Mouse (Mus musculus) left cerebral cortex, postnatal 25 days (tissue): ENCODE data around the gene Atp13a5. TPM values are rescaled to one million over a fixed set of nuclear protein-coding genes. Genes with fewer than 3 reads are reported as not detected.

ENCODE experiments used
- DNase-seq, 2 experiments: peaks; one replicate each; pipeline ENCODE4 v3.0.0; 2022; ENCODE audit warnings: low spot score in 2 of 2, mixed read lengths in 1 of 2
- intact Hi-C: fragments of 180-260 bp; cut with DNase I; formaldehyde crosslinking; loops from one replicate; pipeline ENCODE4 v1.15.1; 2025
- total RNA-seq, 2 experiments: library from RNA; stranded (reverse); gene quantifications; 2 replicates each; pipeline ENCODE4 v1.2.3; 2021

Gene Atp13a5
- total RNA-seq, 2 experiments from 2014 or later, result 11.6 to 11.7 TPM

DNA sequence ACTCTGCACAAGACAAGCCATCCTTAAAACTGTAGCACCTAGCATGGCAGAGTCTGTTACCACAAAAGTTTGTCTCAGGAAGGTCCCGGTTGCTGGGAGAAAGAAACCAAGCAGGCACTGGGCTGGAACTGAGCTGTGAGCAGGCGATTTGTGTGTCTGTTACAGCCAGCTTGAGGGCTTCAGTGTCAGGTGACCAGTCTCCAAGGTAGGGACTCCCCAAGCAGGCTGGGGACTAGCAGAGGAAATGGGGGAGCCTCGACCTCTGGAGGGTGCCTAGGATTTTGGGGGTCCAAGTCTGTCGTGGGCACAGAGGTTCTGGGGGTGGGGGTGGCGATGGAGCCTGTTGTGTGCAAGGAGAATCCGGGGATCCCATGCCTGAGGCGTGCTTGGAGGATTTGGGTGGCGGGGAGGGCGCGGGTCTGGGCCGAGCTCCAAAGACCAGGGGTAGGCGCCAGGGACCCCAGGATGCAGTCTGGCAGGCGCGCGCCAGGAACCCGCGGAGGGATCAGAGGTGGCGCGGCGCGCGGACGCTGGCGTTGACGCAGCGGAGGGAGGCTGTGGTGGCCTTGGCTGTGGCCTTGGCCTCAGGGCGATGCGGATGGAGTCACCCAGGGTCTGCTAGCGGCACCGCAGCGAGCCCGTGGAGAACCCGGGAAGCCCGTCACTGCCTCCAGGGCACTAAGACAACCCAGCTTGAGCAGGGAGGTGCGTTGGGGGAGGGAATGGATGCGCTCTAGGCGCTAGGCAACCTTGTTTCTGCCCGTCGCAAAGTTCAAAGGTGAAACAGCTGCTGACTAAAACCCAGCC lies 168.7 kb downstream of the Atp13a5 start, which contains the start of gene Hrasls:
TSS of gene Hrasls (plus strand) at position 91 of the 807 bp plus-strand sequence.
- peak; percentile 51 to 52 for DNase-seq
- intact Hi-C loops, result loop anchor here (5.0 to 10.0 kb wide), 2 partner anchors 278 to 365 kb away; no protein-coding TSS in a partner anchor

DNA sequence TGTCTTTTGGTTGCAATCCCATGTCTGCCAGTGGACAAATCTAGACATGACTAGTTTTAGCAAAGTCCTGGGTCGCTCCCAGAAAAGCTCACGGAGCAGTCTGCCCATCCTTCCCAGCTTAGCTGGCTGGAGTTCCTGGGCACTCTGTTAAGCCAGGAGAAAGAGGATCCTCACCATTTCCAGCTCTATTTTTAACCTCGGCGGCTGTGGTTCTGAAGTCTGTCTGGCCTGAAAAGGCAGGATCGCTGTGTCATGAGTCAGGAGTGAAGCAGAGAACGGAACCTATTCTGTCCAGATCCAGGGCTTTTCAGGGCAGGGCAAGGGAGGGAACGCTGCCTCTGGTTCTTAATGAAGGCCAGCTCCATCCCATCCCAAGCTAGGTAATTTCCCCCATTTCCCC lies 169.7 kb downstream of the Atp13a5 start:
- intact Hi-C loops, result loop anchor here (5.0 to 10.0 kb wide), 2 partner anchors 277 to 364 kb away; no protein-coding TSS in a partner anchor
- peak in 1 of 2 experiments; percentile 41 for DNase-seq

DNA sequence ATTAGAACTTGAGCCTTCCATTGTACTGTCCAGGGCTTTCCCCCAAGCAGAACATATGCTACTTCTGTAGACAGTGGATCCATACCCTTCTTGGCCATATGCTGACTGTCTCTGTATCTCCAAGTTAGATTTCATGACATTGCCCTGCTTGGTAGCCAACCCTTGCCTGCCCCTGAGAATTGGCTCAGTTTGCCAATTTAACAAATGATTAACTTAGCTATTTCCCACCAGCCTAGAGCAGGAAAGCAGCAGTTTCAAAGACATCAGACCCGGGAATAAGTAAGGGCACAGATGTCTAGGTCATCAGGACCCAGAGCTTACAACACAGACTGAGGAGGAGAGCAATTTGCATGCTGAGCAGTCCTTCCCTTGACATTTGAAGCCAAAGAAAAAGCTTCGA lies 173.0 kb downstream of the Atp13a5 start:
- intact Hi-C loops, result loop anchor here (5.0 to 10.0 kb wide), 2 partner anchors 273 to 361 kb away; no protein-coding TSS in a partner anchor

DNA sequence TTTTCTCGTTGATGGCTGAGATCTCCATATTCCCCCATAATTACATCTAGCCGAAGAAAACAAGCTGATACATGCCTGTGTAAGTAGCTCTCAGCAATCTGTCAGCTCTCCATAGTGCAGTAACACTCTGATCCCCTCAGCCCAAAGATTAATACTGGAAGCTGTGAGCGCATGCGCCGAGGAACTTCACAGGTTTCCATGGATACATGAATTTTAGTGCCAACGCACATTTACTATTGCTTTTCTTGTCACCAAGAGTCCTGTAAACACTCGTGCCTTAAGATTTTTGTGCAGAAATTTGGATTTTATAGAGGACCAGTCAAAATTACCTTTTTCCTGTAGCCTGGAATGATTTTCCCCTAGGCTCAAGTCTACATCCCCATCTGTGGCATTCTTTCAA lies 173.7 kb downstream of the Atp13a5 start:
- intact Hi-C loops, result loop anchor here (5.0 to 10.0 kb wide), 3 partner anchors 43 to 360 kb away; no protein-coding TSS in a partner anchor
- DNase-seq, result peak; percentile 69

More for the DNA sequence above, 173.0 kb downstream of the Atp13a5 start:
- no peak for DNase-seq

DNA sequence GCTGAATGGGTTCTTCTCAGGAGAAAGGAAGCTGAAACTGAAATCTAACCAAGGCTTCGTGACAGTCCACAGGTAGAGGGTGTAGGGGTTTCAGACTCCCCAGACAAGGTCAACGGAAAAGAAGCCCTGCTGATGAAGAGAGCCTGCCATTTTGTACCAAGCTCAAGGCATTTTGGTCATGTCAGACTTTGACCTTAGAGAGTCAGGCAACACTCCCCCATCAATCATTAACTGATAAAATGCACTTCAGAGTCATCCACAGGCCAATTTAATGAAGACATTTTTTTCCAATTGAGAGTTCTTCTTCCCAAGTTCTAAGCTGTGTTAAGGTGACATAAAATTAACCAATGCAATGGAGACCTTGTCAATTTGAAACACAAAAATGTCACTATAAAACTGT lies 177.4 kb downstream of the Atp13a5 start:
- intact Hi-C loops, result loop anchor here (5.0 to 10.0 kb wide), 2 partner anchors 39 to 356 kb away; no protein-coding TSS in a partner anchor
- DNase-seq, result no peak

DNA sequence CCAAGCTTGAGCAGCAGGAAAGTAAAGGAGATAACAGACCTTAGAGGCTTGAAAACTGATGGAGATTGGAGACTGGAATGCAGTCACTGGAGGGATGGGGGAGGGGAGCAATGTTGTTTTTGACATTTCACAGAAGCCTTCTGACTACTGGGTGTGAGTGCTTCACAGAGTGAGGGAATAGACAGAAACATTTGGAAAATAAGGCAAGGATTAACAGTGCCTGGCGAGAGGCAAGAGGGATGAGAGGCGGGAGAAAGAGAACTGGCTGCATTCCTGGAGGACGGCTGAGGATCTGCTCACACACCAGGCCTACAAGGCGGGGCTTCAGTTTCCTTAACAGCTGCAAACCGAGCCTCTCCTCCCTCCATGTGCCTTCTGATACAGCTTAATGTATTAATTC lies 180.1 kb downstream of the Atp13a5 start:
- intact Hi-C loops, result no loop called here
- peak; percentile 27 to 86 for DNase-seq

DNA sequence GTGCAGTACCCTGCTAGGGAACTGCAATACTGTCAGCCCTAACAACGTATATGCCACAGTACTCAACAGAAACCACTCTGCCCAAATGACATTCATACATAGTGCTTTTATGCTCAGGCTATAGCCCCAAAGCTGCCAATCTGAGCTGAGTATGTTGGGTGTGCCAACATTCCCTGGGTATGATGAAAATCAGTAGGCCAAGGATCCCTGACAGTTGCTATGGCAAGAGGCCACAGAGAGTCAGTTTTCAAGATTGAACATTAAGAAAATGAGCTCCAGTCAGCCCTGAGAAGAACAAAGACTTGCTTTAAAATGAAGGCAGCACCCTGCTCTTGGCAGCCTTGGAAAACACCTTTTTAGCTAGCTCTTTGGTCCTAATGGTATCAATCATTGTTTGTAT lies 183.4 kb downstream of the Atp13a5 start:
- intact Hi-C loops, result no loop called here
- DNase-seq, result no peak

DNA sequence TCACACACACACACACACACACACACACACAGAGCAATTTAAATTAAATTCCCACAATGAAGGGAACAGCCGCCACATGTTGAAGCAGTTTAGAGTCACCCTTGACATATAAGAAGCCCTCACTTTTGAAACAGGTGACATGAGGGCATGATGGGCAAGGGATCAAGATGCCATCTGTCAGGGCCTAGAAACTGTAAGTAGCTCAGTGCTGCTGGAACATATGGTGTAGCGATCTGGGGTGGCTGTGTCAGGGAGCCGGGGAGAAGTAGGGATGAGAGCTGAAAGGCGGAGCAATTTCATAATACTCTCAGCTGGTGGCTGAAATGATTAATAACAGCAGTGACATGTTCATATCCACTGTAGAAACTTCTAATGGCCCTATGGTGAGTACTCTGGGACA lies 184.6 kb downstream of the Atp13a5 start:
- DNase-seq, result no peak
- intact Hi-C loops, result no loop called here

- DNase-seq, result no peak
- intact Hi-C loops, result no loop called here
Measured at GRCm38 (mm10) chr16:29192911-29193310, 185.6 kb downstream of the Atp13a5 start.

Other genes starting within 250 kb of the Atp13a5 start
- gene Hrasls, start 169.0 kb downstream of the Atp13a5 start, total RNA-seq, result 10 to 100 TPM; 27.4 to 27.5 TPM
- gene Atp13a4, start 166.1 kb upstream of the Atp13a5 start, total RNA-seq, result 10 to 100 TPM; 12.7 to 15.2 TPM
- gene Opa1, start 200.6 kb upstream of the Atp13a5 start, total RNA-seq, result 100 to 1,000 TPM; 110 to 114 TPM